Mouse (Mus musculus) testis, adult 10 weeks (tissue): ENCODE data around the gene Zfp358. TPM values are rescaled to one million over a fixed set of nuclear protein-coding genes. Genes with fewer than 3 reads are reported as not detected.

Source experiments
- polyA plus RNA-seq: library from polyadenylated mRNA; stranded (reverse); fragments of 350-450 nt; fragmentation: Illumina TruSeq; extraction: RNeasy Lipid Tissue Mini Kit (QIAGEN cat#74804); gene quantifications from one replicate; pipeline ENCODE4 v1.2.3, GENCODE M21; 2014; ENCODE audit warnings: low read depth, low replicate concordance

Zfp358 gene
- 0.27 TPM for polyA plus RNA-seq

DNA sequence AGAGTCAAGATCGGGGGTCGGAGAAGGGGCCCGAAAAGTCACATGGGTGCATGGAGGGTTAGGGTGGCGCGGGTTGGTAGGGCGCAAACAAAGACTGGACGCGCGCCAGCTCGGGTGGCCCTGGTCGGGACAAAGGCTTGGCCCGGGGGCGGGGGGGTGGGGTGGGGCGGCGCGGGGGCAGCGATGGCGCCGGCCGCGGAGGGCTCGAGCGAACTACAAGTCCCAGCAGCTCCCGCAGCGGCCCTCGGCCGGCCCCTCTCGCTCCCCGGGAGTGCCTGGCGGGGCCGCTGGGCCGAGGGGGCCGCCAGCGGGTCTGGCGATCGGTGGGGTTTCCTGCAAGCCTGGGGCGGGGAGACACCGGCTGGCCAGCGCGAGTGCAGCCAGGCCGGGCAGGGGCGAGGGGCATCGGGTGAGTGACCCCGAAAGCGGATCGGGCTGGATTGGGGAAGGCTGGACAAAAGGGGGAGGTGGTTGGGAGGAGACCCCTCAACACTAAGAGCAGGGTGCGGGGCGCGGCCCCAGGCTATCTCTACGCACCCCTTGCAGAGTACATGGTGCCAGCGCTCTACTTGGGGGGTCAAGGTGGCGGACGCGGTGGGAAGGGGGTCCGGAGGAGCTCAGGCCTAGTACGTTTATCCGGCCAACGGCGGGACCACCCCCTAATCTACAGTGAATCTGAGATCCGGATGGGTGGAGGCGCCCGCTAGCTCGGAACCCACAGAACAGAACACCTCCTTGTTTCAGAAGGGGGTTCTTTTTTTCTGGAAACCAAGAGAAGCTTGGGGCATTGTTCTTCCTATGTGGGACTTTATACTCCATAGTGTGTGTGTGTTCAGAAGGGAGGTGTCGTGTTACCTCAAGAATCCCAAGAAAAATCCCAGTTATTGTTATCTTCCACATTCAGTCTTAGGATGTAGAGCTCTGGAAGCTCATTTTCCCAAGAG, at the start of gene Zfp358:
Gene Zfp358, plus strand, starts transcription at position 238 of the 944 bp plus-strand sequence.

DNA sequence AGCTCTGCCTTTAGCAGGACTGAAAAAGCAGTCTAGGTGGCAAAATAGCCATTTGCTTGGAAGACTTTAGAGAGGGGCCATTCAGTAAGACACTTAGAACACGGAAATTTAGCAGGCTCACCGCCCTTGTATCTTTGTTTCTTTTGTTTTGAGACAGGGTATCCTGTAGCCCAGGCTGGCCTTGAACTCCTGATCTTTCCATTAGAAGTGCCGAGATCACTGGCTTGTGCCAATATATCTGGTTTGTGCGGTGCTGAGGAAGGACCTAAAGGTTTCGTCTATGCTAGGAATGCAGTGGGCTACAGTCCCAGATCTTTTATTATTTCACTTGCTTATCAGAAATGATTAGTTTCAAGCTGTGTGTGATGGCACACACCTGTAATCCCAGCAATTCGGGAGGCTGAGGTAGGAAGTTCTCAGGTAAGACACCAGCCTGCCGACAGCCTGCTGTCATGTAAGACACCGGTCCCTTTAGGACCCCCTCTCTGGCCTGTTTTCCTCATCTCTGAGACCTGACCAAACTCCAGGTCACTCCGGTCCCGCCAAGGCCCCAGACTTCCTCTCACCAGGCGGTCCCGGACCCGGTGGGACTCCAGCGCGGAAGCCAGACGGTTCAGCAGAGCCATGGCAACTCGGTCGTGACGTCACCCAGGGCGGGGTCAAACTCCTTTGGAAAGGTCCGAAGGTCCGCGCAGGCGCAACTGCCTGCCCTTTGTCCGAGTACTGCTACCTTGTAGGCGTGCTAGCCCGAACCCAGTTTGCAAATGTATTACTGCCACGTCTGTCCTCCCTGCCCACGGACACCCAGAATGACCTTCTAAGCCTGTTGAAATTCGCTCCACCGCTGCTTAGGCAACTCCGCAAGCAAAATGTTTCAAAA, 25.7 kb upstream of the Zfp358 start, which contains the start of gene Pex11g:
Gene Pex11g, minus strand, starts transcription at position 675 of the 880 bp plus-strand sequence.

DNA sequence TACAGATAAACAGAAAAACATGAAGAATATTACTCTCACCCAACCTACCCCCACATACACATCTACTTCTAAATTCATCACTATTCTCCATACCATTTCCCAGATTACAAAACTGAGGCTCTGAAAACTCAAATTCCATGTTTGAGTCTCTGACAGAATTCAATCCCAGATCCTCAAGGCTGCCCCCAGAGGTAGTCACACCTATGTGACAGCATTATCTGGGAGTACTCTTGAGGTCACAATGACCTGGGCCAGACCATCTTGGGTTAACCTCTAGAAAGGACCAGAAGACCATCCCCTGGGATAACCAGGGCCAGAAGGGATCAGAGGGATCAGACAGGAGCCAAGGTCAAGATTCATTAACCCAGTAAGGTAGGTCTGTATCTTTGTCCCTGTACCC, 22.4 kb upstream of the Zfp358 start, which contains the start of gene Tex45:
Gene Tex45, plus strand, starts transcription at position 301 of the 400 bp plus-strand sequence.

DNA sequence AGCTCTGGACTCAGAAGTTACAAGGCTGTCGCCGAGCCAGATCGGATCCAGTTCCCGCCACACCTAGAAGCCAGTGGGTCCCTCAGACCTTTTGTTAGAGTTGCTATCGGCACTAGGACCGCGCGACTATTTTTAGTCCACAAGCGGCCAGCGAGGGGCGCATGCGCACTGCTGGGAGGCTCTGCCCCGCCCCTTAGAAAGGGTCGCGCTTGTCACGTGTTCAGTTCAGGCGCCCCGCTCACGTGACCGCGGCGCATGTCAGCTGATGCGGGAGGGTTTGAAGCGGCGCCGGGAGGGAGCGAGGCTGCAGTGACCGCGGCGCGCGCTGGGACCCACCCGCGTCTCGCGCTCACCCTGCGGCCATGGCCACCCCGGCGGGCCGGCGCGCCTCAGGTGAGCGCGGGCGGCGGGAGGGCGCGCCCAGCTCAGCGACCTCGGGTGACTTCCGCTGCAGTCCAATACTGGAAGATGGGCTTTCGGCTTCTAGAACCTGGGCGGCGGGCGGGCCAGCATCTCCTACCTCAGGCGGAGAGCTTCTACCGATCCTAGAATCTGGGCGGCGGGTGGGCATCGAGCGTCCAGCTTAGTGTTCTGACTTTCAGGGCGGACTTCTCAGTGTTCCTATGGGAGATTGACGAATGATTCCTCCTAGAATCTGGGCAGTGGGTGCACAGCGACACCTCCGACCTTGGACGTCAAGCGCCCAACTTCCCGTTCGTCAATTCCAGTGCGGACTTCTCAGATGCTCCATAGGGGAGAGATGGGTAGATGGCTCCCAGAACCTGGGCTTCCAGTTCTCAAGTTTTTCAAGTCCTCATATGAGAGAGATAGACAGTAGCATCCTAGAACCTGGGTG, 7.5 kb downstream of the Zfp358 start, which contains the start of gene Mcoln1:
Gene Mcoln1, plus strand, starts transcription at position 223 of the 856 bp plus-strand sequence.

DNA sequence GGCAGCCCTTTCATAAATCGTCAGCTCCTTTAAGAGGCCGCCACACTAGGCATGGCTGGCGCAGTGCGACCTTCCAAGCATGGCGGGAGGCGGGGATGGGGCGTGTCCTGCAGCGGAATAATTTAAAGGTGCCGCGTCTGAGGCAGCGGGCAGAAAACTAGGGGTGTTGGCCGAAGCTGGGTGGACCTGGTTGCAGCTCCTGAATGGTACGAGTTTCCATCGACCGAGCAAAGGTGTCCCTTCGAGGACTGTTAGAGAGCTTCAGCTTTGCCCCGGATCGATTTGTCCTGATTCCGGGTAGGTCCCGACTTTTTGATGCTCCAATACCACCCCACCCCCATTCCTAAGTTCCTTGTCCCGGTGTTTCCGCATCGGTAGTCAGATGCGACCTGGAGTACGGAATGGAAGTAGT, 22.3 kb downstream of the Zfp358 start, which contains the start of gene Pnpla6:
Gene Pnpla6, plus strand, starts transcription at position 125 of the 412 bp plus-strand sequence.

Other genes starting within 250 kb of the Zfp358 start
- gene Insr, start 213.5 kb upstream of the Zfp358 start, polyA plus RNA-seq: 7.8 TPM
- not detected for gene A430078G23Rik, start 139.7 kb upstream of the Zfp358 start, polyA plus RNA-seq
- 3.2 TPM for gene Arhgef18, start 100.1 kb upstream of the Zfp358 start, polyA plus RNA-seq
- 3.4 TPM for gene Pex11g, start 25.5 kb upstream of the Zfp358 start, polyA plus RNA-seq
- gene Tex45, start 22.3 kb upstream of the Zfp358 start, polyA plus RNA-seq: 29.3 TPM
- gene Mcoln1, start 7.3 kb downstream of the Zfp358 start, polyA plus RNA-seq: 6.4 TPM
- 1.8 TPM for gene Pnpla6, start 22.2 kb downstream of the Zfp358 start, polyA plus RNA-seq
- gene C330021F23Rik, start 74.9 kb downstream of the Zfp358 start, polyA plus RNA-seq: not detected
- gene Camsap3, start 94.2 kb downstream of the Zfp358 start, polyA plus RNA-seq: 2.1 TPM
- gene Xab2, start 128.2 kb downstream of the Zfp358 start, polyA plus RNA-seq: 1.1 TPM
- 37.0 TPM for gene Pet100, start 128.4 kb downstream of the Zfp358 start, polyA plus RNA-seq
- not detected for gene Pcp2, start 132.4 kb downstream of the Zfp358 start, polyA plus RNA-seq
- 20.9 TPM for gene Stxbp2, start 137.8 kb downstream of the Zfp358 start, polyA plus RNA-seq
- gene Retn, start 162.6 kb downstream of the Zfp358 start, polyA plus RNA-seq: 1.1 TPM
- gene Mcemp1, start 172.6 kb downstream of the Zfp358 start, polyA plus RNA-seq: not detected
- gene Fcor, start 179.2 kb downstream of the Zfp358 start, polyA plus RNA-seq: not detected
- gene Trappc5, start 183.2 kb downstream of the Zfp358 start, polyA plus RNA-seq: 3.2 TPM
- 0.27 TPM for gene Fcer2a, start 201.0 kb downstream of the Zfp358 start, polyA plus RNA-seq
- 10.7 TPM for gene Clec4g, start 227.5 kb downstream of the Zfp358 start, polyA plus RNA-seq